Mouse (Mus musculus) kidney, embryonic 15.5 days (tissue): ENCODE data around the gene Cd48. TPM values are rescaled to one million over a fixed set of nuclear protein-coding genes. Genes with fewer than 3 reads are reported as not detected.

Experiments used
- ATAC-seq: fragments of 200-750 bp; cut with Nextera tagmentation; replicated peaks from 2 replicates; pipeline ENCODE4 v1.8.0; 2017; ENCODE audit warnings: moderate TSS enrichment; ENCODE audit not compliant: low FRiP score
- H3K27ac ChIP-seq: fragments of 300-500 bp; sonication (generic); 2 replicates; pipeline ENCODE4 v1.5.1; 2015; ENCODE audit warnings: mild to moderate bottlenecking, inconsistent platforms
- H3K27me3 ChIP-seq: fragments of 300-500 bp; sonication (generic); 2 replicates; pipeline ENCODE4 v1.6.1; 2015; ENCODE audit warnings: inconsistent platforms
- H3K36me3 ChIP-seq: fragments of 300-500 bp; sonication (generic); 2 replicates; pipeline ENCODE4 v1.6.1; 2015; ENCODE audit warnings: inconsistent platforms
- H3K4me1 ChIP-seq: fragments of 300-500 bp; sonication (generic); 2 replicates; pipeline ENCODE4 v1.6.1; 2015; ENCODE audit warnings: inconsistent platforms
- H3K4me2 ChIP-seq: fragments of 300-500 bp; sonication (generic); 2 replicates; pipeline ENCODE4 v1.6.1; 2015; ENCODE audit warnings: moderate library complexity, mild to moderate bottlenecking, inconsistent platforms
- H3K4me3 ChIP-seq: fragments of 300-500 bp; sonication (generic); replicated peaks from 2 replicates; pipeline ENCODE4 v1.5.1; 2015; ENCODE audit warnings: mild to moderate bottlenecking, inconsistent platforms
- H3K9ac ChIP-seq: fragments of 300-500 bp; sonication (generic); 2 replicates; pipeline ENCODE4 v1.6.1; 2015; ENCODE audit warnings: mild to moderate bottlenecking, inconsistent platforms
- H3K9me3 ChIP-seq: fragments of 300-500 bp; sonication (generic); replicated peaks from 2 replicates; pipeline ENCODE4 v1.6.1; 2016; ENCODE audit warnings: inconsistent platforms
- WGBS: fragments of 180-500 bp; shearing (Covaris S2); methylation state at CpG from one replicate; pipeline ENCODE4 v1.1.7; 2015; ENCODE audit warnings: mixed read lengths; 5-methylcytosine and 5-hydroxymethylcytosine counted together
- polyA plus RNA-seq: library from polyadenylated mRNA; unstranded; fragments of >200 nt; fragmentation: Nextera tagmentation; extraction: Ambion mirVana; gene quantifications from 2 replicates; pipeline ENCODE4 v1.2.1, GENCODE M21; 2015

Cd48 gene
- polyA plus RNA-seq, result 2.3 and 2.9 TPM in 2 replicates

DNA sequence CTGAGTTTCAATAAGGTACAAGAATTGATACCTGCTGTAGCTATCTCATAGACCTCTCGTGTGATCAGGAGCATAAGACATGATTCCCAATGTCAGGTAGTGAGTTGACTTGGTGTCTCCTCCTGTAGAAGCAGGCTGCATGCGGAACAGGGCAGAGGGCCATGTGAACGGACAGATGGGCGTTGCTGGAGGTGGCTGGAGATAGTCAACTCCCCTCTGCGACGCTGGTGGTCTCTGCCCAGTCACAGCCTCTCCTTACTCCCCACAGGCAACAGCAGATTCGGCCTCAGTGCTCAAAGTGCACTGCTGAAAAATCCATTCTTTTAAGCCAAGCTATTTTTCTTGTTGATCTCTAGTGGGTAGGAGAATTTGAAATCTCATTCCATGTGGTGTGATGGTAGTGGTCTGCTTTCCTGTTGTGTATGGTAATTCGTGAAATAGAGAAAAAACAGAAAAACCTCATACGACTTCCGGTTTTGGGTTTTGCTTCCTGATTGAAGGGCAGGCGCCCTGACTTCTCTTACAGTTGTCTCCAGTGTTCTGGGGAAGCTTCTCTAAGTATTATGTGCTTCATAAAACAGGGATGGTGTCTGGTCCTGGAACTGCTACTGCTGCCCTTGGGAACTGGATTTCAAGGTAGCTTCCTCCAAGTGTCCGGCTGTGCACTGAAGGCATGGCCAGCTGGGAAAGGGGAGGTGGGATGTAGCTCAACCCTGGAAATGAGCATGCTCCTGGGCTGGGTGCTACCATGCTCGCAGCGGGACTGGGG, at the start of gene Cd48:
Cd48 (plus strand) TSS at position 479 of the 769 bp plus-strand sequence.
- Histone ChIP-seq H3K4me3 (no peak within 1 kb of the TSS), H3K27ac (no peak within 1 kb of the TSS), H3K4me2 (no peak within 1 kb of the TSS), H3K36me3 (no peaks in the 10 kb centered on the region), H3K9ac (no peak within 1 kb of the TSS), H3K9me3 (no peaks in the 10 kb centered on the region), H3K4me1 (no peaks in the 10 kb centered on the region), H3K27me3 (no peaks in the 10 kb centered on the region)
- ATAC-seq, result no peak
- 85% methylated on average over 14 of the region's 14 CpGs for WGBS

DNA sequence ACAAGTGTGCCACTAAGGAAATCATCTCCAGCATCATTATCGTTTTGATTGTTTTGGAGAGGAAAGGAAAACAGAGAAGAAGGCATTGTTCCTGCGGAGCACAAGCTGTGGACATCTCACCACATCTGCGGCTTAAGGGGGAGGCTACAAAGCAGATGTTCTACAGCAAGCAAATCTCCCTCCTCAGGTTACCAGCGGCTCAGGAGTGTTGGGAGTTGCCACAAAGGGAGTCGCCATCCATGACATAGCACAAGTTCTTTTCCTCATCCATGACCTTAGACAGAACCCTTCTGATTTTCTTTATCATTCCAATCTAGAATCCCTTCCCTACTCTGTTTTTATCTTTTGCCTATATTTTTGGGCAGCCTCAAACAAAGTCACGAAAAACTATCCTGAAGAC, 46.1 kb upstream of the Cd48 start:
- no peaks in the 10 kb centered on the region for H3K36me3 ChIP-seq
- H3K9ac ChIP-seq, result no peak overlapping the region
- no peaks in the 10 kb centered on the region for H3K27me3 ChIP-seq
- 40% methylated on average over 6 of the region's 6 CpGs for WGBS
- no peaks in the 10 kb centered on the region for H3K4me1 ChIP-seq
- H3K4me3 ChIP-seq, result no peak overlapping the region
- ATAC-seq, result peak; percentile 78
- no peak overlapping the region for H3K4me2 ChIP-seq
- H3K27ac ChIP-seq, result no peak overlapping the region
- H3K9me3 ChIP-seq, result no peaks in the 10 kb centered on the region

DNA sequence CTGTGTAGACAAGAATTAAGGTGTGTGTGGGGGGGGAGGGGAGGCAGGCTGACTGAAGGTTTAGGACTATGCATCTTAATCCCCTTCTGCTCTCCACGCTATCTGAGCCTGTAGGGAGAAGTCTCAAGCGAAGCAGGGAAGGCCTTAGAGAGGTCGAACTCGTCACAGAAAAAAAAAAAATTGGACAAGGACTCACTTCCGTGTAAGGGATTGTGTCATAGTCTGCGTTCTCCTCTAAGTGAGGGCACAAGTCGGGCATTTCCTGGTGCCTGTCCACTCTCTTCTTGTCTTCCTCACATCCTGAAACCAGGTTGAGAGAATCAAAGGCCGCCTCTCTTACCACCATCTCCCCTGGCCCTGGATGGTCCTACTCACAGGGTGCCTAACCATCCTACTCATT, 44.7 kb upstream of the Cd48 start:
- no peak for ATAC-seq
- H3K4me3 ChIP-seq, result no peak overlapping the region
- no peaks in the 10 kb centered on the region for H3K36me3 ChIP-seq
- H3K9ac ChIP-seq, result no peak overlapping the region
- 84% methylated on average over 8 of the region's 8 CpGs for WGBS
- H3K9me3 ChIP-seq, result no peaks in the 10 kb centered on the region
- no peaks in the 10 kb centered on the region for H3K27me3 ChIP-seq
- H3K27ac ChIP-seq, result no peak overlapping the region
- H3K4me2 ChIP-seq, result no peak overlapping the region
- no peaks in the 10 kb centered on the region for H3K4me1 ChIP-seq

DNA sequence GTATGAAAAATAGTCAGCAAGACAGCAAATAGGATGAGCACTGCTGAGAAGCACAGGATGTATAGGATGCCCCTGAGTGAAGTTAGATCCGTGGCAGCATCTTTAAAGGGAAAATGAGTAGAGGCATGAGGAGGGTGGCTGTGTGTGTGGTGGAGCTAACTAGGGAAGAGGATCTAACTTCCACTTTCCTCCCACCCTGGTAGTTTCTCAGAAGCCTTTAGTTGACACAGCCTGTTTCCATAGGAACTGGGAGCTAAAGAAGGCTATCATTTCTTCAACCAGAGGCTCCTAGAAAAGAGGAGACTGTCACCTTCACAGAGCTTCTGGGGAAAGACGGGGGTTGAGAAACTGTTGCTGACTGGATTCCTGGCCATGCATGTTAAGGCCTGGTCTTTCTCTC, 43.1 kb upstream of the Cd48 start:
- H3K4me3 ChIP-seq, result no peak overlapping the region
- H3K27me3 ChIP-seq, result no peaks in the 10 kb centered on the region
- H3K27ac ChIP-seq, result no peak overlapping the region
- H3K9me3 ChIP-seq, result no peaks in the 10 kb centered on the region
- no peaks in the 10 kb centered on the region for H3K36me3 ChIP-seq
- WGBS, result 71% methylated on average over 2 of the region's 2 CpGs
- H3K9ac ChIP-seq, result no peak overlapping the region
- H3K4me1 ChIP-seq, result no peaks in the 10 kb centered on the region
- no peak overlapping the region for H3K4me2 ChIP-seq
- ATAC-seq, result no peak

DNA sequence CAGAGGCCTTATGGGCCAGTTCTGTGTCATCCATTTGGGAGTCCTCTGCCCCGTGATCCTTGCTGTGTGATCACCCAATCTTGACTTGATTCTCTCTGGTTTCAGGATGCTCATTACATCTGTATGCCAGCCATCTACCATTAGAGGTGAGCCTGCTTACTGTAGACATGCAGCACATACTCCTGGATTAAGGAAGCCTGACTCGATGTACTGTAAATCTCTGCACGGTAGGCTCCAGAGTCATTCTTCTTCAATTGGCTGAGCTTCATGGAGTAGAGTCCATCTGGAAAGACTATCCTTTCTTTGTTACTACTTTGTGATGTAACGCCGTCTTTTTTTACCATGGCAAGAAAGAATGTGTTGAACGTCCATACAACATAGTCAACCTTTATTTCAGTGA, 41.0 kb upstream of the Cd48 start:
- Histone ChIP-seq H3K9ac (no peak overlapping the region), H3K4me3 (no peak overlapping the region), H3K36me3 (no peaks in the 10 kb centered on the region), H3K27me3 (no peaks in the 10 kb centered on the region), H3K27ac (no peak overlapping the region), H3K9me3 (no peaks in the 10 kb centered on the region), H3K4me2 (no peak overlapping the region), H3K4me1 (no peaks in the 10 kb centered on the region)
- ATAC-seq, result no peak
- WGBS, result 94% methylated on average over 6 of the region's 6 CpGs

DNA sequence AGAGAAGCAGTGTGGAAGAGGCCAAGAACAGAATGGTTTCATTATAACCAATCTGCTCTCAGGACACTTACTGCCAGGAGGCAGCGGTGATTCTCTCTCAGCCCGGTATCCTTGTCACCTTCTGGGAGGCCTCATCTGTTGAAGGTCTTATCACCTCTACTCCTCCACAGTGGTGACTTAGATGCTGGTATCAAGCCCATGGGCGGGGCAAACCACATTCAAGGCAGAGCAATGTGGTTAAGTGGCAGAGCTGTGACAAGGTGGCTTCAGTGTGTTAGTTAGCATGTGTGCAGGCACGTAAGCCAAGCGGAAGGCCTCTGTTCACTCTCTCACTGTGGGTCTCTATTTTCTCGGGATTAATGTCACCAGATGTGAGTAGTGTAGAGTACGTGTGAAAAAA, 38.2 kb upstream of the Cd48 start:
- no peak for ATAC-seq
- H3K36me3 ChIP-seq, result no peaks in the 10 kb centered on the region
- no peaks in the 10 kb centered on the region for H3K27me3 ChIP-seq
- no peak overlapping the region for H3K9ac ChIP-seq
- H3K4me3 ChIP-seq, result no peak overlapping the region
- no peak overlapping the region for H3K27ac ChIP-seq
- no peaks in the 10 kb centered on the region for H3K9me3 ChIP-seq
- H3K4me1 ChIP-seq, result no peaks in the 10 kb centered on the region
- whole genome bisulfite sequencing, result 73% methylated on average over 7 of the region's 7 CpGs
- H3K4me2 ChIP-seq, result no peak overlapping the region

DNA sequence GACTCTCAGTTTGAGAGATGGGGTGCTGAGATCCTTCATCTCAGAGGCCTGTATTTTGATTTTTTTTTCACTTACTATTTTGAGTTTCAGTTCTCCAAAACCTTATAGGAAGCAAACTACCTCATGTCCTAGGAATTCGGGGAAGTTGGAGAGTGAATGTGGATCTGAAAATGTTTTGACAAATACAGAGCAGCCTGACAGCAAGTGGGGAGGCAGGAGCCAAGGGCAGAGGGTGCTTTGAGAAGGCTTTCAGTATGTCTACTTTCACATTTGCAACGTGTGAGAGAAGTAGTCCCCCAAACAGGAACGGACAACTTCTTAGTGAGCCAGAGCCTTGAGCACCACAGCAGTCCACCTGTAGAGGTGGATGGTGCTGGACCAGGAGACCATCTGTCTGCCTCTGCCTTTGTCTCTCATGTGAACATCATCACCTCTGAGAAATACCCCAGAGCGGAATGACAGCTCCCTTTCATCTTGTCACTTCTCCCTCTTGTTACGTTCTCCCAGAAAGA, 35.3 kb upstream of the Cd48 start:
- no peak overlapping the region for H3K9ac ChIP-seq
- H3K27ac ChIP-seq, result no peak overlapping the region
- H3K4me1 ChIP-seq, result no peaks in the 10 kb centered on the region
- H3K27me3 ChIP-seq, result no peaks in the 10 kb centered on the region
- H3K4me2 ChIP-seq, result no peak overlapping the region
- no peak for ATAC-seq
- no peaks in the 10 kb centered on the region for H3K36me3 ChIP-seq
- H3K9me3 ChIP-seq, result no peaks in the 10 kb centered on the region
- H3K4me3 ChIP-seq, result no peak overlapping the region
- WGBS, result 58% methylated on average over 5 of the region's 5 CpGs

DNA sequence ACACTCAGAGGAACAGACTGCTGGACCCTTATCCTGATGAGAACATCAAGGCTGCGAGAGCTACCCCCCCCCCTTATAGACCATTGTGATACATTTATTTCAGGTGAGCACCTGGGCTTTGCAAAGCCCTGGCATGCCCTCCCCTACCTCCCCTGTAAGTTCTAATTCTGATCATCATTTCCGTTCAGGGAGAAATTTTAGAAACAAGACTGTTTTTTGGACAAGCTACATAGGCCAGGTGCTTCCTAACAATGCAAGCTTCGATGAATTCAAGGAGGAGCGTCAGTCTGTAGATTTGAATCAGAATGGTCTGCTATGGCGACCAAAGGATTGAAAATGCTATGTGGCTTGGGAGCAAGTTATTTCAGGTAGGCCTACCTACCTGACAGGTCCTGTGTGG, 34.1 kb upstream of the Cd48 start:
- Histone ChIP-seq H3K27me3 (no peaks in the 10 kb centered on the region), H3K4me1 (no peaks in the 10 kb centered on the region), H3K27ac (no peak overlapping the region), H3K9ac (no peak overlapping the region), H3K36me3 (no peaks in the 10 kb centered on the region), H3K4me3 (no peak overlapping the region), H3K9me3 (no peaks in the 10 kb centered on the region), H3K4me2 (no peak overlapping the region)
- ATAC-seq, result no peak
- 90% methylated on average over 5 of the region's 5 CpGs for WGBS

DNA sequence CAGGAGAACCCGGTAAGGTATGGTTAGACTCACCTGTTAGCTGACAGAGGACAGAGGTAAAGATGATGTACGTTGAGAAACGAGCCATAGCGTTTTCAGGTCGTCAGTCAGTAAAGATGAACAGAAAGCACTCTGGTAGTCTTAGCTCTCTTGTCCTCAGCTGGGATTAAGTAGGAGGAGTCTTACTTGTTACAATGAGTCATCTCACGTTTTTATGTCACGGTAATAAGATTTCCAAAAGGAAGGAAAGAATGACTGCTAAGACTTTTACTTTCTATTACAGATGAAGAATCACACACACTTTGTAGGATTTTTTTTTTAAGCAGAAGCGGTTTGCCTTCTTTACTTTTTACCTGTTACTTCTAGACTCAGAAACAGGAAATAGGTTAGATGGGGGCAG, 33.0 kb upstream of the Cd48 start:
- Histone ChIP-seq H3K36me3 (no peaks in the 10 kb centered on the region), H3K4me2 (no peak overlapping the region), H3K9ac (no peak overlapping the region), H3K27ac (no peak overlapping the region), H3K4me3 (no peak overlapping the region), H3K27me3 (no peaks in the 10 kb centered on the region), H3K4me1 (no peaks in the 10 kb centered on the region), H3K9me3 (no peaks in the 10 kb centered on the region)
- 81% methylated on average over 8 of the region's 8 CpGs for WGBS
- no peak for ATAC-seq

DNA sequence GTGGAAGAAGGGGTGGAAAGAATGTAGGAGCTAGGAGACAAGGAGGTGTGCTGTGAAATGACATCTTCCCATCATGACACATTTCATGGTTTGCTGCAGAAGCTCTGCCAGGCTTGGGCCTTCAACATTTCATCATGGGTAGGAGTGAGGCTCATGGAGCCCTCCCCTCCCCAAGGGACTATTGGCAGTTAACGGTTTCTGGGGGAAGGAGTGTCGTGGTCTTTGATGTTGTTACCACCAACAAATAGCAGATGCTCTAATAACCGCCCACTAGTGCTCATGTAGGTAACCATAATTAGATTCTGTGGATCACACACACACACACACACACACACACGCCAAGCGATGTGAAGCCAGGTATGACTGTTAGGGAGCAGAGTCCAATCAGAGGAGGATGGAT, 29.1 kb upstream of the Cd48 start, which contains the start of gene Slamf7:
Slamf7 (minus strand) TSS at position 302 of the 400 bp plus-strand sequence.
- Histone ChIP-seq H3K4me2 (no peak within 1 kb of the TSS), H3K9me3 (no peaks in the 10 kb centered on the region), H3K9ac (no peak within 1 kb of the TSS), H3K4me1 (no peaks in the 10 kb centered on the region), H3K36me3 (no peaks in the 10 kb centered on the region), H3K27me3 (no peaks in the 10 kb centered on the region), H3K4me3 (no peak within 1 kb of the TSS), H3K27ac (no peak within 1 kb of the TSS)
- 86% methylated on average over 5 of the region's 5 CpGs for WGBS
- ATAC-seq, result no peak

DNA sequence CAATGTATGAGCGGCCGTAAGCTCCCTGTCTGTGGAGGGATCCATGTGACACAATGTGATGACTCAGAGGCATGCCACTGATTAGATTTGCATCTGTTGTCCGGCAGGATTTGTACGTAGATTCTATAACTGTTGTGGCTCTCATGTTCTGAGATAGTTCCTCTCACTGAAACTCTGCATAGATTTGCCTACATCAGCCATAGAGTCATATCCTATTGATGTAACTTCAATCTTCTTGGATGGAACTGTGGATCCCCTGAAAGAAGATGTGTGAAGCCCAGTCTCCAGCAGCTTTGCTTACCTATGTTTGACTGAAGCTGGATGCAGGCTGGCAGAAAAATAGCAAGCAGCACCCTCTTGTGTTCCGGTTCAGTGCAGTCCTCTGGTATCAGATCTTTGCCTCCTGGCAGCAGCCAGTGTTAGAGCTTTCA, 23.2 kb upstream of the Cd48 start:
- Histone ChIP-seq H3K36me3 (no peaks in the 10 kb centered on the region), H3K4me2 (no peak overlapping the region), H3K9ac (no peak overlapping the region), H3K4me1 (no peaks in the 10 kb centered on the region), H3K27ac (no peak overlapping the region), H3K4me3 (no peak overlapping the region), H3K9me3 (no peaks in the 10 kb centered on the region), H3K27me3 (no peaks in the 10 kb centered on the region)
- WGBS, result 71% methylated on average over 5 of the region's 5 CpGs
- ATAC-seq, result 0 out of 2 replicates have a peak, but pooled peaks have one; percentile 33

DNA sequence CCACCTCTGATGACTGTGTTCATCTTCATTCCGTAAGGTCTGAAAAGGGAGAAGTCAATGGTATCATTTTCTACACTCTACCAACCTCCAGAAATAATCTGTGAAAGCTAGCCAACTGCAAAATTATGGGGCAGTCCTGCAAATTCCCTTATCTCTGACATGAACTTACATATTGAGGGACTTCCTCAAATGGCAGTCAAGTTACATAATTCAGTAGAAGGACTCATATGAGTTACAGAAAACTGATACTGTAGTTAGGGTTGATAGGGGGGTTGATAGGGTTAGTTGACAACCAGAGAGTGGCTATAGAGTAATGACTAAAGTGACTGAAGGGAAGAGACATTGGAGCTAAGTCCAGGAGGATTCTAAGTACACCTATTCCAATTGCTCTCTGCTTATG, 21.4 kb upstream of the Cd48 start:
- Histone ChIP-seq H3K9ac (no peak overlapping the region), H3K4me3 (no peak overlapping the region), H3K9me3 (no peaks in the 10 kb centered on the region), H3K27ac (no peak overlapping the region), H3K4me2 (no peak overlapping the region), H3K4me1 (no peaks in the 10 kb centered on the region), H3K36me3 (no peaks in the 10 kb centered on the region), H3K27me3 (no peaks in the 10 kb centered on the region)
- 91% methylated on average over 1 of the region's 1 CpGs for WGBS
- ATAC-seq, result no peak

DNA sequence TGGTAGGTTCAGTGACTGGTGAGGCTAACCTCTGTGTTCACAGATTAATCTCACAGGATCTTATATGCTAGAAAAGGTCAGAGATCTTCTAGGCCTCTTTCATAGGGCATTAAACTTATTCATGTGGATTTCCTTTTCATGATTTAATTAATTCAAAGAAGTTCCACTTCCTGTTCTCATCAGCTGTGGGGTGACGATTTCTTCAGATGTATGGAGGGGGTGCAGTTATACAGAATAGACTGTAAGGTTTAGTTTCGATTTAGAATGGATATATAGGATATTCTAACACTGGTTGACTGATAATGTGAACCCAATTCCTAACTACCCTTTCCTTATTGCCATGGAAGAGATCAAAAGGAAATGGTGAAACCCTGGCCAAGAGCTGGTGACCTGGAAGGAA, 20.3 kb upstream of the Cd48 start:
- Histone ChIP-seq H3K27ac (no peak overlapping the region), H3K4me2 (no peak overlapping the region), H3K9ac (no peak overlapping the region), H3K9me3 (no peaks in the 10 kb centered on the region), H3K27me3 (no peaks in the 10 kb centered on the region), H3K36me3 (no peaks in the 10 kb centered on the region), H3K4me1 (no peaks in the 10 kb centered on the region), H3K4me3 (no peak overlapping the region)
- ATAC-seq, result no peak
- WGBS, result 73% methylated on average over 2 of the region's 2 CpGs
